Mouse (Mus musculus) left cerebral cortex, adult 2 months (tissue): ENCODE measurements around the gene Pilrb1. TPM values are rescaled to one million over a fixed set of nuclear protein-coding genes. Genes with fewer than 3 reads are reported as not detected.
"Not testable (repeated sequence)": the region's sequence is repeated elsewhere in the genome, so short reads cannot be mapped to it uniquely, and the experiment has no call there.

Source experiments
- DNase-seq, 2 experiments: peaks; one replicate each; pipeline ENCODE4 v3.0.0; 2021 to 2022; ENCODE audit warnings: low spot score in 2 of 2, mixed read lengths in 1 of 2; ENCODE audit errors: extremely low spot score in 1 of 2
- H3K27ac ChIP-seq: fragments of 200-600 bp; 2 replicates; pipeline ENCODE4 v1.8.1; 2022
- H3K4me3 ChIP-seq: fragments of 200-600 bp; 2 replicates; pipeline ENCODE4 v1.8.1; 2022
- CTCF ChIP-seq: fragments of 200-600 bp; IDR thresholded peaks from 2 replicates; pipeline ENCODE4 v1.8.1; 2022; ENCODE audit warnings: antibody characterized with exemption, mild to moderate bottlenecking, moderate library complexity
- intact Hi-C: fragments of 180-260 bp; cut with DNase I; formaldehyde crosslinking; loops from one replicate; pipeline ENCODE4 v1.15.1; 2025
- total RNA-seq, 2 experiments: library from RNA; stranded (reverse); gene quantifications; 2 replicates each; pipeline ENCODE4 v1.2.3; 2021

The Pilrb1 gene
- total RNA-seq, 2 experiments from 2014 or later: not detected

- H3K4me3 ChIP-seq: no peak overlapping the region
- intact Hi-C loops: no loop called here
- no peak for TF ChIP-seq CTCF
- DNase-seq: no peak
- no peak overlapping the region for H3K27ac ChIP-seq
Measured at GRCm38 (mm10) chr5:137836611-137837010, 21.3 kb downstream of the Pilrb1 start.

DNA sequence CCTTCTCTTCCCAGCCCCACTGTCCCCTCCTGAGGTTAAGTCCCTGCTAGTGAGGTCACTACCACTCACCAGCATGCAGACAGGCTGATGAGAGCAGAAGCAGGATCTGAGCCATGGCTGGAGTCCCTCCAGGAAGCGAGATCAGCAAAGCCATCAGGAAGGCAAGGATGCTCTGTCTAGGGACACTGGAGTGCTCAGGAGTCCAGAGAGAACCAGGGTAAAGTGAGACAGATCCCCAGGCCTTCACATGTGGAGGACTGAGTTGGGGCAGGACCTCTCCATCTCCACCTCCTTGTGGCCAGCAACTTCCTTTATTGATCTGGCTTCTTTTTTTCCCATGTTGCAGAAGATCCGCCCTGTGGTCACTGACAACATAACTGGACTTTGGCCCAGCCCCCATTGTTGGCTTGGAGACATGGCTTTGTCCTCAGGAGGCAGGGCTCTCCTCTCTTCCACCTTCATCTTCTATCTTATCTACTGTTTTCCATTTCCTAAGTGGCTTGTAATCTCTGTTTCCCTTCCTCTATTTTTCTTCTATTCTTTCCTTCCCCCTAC, 21.9 kb downstream of the Pilrb1 start, which contains the start of gene Pilra:
Pilra (minus strand) TSS at position 316 of the 555 bp plus-strand sequence.
- intact Hi-C loops, H3K4me3 ChIP-seq, H3K27ac ChIP-seq, DNase-seq: not testable (repeated sequence)

- TF ChIP-seq CTCF: no peak
- DNase-seq: no peak
- no peak overlapping the region for H3K4me3 ChIP-seq
- intact Hi-C loops: no loop called here
- H3K27ac ChIP-seq: no peak overlapping the region
Measured at GRCm38 (mm10) chr5:137833500-137833899, 24.4 kb downstream of the Pilrb1 start.

GRCm38 (mm10) chr5:137831506-137831905, 26.4 kb downstream of the Pilrb1 start:
- no peak overlapping the region for H3K27ac ChIP-seq
- no peak overlapping the region for H3K4me3 ChIP-seq
- no peak for TF ChIP-seq CTCF
- intact Hi-C loops: no loop called here
- no peak for DNase-seq

DNA sequence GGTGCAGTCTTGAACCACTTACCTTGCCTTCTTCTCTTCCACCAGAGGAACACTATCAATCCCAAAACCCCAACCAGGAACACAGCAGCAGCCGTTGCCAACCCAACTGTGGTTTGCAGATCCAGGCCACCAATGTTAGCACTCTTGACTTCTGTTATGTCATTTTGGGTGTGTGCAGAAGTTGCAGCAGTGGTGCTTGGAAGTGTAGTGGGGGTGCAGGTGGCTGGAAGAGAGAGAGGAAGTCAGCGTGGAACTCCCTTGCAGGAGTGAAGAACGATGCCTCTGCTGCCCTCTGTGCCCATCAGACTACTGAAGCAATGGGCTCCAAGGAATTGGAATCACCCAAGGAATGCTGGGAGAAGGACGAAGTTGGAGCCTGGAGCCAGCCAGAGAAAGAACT, 26.8 kb downstream of the Pilrb1 start:
- no peak for DNase-seq
- no peak for TF ChIP-seq CTCF
- intact Hi-C loops: no loop called here
- H3K4me3 ChIP-seq: no peak overlapping the region
- H3K27ac ChIP-seq: no peak overlapping the region

DNA sequence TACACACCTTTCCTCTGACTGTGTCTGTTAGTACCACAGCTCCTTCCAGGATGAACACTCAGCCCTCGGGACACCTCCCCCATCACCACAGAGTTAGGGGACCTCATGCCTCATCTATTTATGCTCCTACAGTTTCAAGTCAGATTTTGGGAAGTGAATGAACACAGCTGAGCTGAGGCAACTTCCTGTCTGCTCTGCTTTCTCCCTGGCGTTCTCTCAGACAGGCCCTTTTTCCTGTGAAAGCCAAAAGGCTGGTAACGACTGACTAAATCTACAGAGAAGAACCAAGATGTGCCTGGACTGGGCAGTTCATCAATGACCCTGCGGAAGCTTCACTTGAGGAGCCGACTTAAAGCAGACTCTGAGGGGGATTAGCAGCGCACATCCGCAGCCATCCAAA, 27.7 kb downstream of the Pilrb1 start:
- DNase-seq: no peak
- intact Hi-C loops: no loop called here
- H3K4me3 ChIP-seq: no peak overlapping the region
- no peak overlapping the region for H3K27ac ChIP-seq
- no peak for TF ChIP-seq CTCF

GRCm38 (mm10) chr5:137828694-137829093, 29.2 kb downstream of the Pilrb1 start:
- DNase-seq: no peak
- H3K4me3 ChIP-seq: no peak overlapping the region
- no peak overlapping the region for H3K27ac ChIP-seq
- TF ChIP-seq CTCF: no peak
- intact Hi-C loops: no loop called here

DNA sequence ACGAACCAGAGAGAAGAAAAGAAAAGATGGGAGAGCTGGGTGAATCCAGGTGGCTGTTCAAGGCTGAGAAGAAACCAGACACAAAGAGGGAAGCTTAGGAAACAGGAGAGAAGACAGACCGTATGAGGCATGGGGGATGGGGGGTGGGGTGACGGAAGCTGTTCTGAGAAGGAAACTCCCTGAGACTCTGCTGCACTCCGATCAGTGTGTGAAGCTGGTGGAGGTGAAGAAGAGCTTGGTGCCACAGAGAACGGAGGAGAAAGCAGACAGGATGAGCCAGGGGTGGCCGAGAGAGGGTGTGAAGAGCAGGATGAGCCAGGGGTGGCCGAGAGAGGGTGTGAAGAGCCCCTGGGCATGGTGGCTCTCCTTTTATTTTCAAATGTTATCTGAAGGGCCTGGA, 31.5 kb downstream of the Pilrb1 start:
- no peak for DNase-seq
- intact Hi-C loops: no loop called here
- Histone ChIP-seq H3K4me3 (no peak overlapping the region), H3K27ac (no peak overlapping the region)
- TF ChIP-seq CTCF: no peak

GRCm38 (mm10) chr5:137825971-137826370, 31.9 kb downstream of the Pilrb1 start:
- intact Hi-C loops: no loop called here

DNA sequence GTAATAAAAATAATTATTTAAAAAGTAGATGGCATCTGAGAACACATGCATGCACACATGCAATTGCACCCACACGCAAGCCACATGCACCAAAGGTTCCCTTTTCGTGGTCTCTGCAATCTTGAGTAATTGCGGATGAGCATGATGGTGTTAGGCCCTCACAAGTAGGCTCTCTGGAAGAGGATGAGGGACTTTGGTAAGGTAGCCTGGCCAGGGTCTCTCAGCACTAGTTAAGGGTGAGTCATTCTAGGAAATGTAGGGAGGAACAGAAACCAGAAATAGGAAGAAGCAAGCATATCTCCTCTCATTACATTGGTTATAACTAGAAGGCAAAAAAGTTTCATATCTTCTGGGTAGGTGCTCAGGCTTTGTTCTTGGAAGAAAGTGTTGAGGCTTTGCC, 32.9 kb downstream of the Pilrb1 start:
- TF ChIP-seq CTCF: no peak
- Histone ChIP-seq H3K4me3 (no peak overlapping the region), H3K27ac (no peak overlapping the region)
- no peak for DNase-seq
- intact Hi-C loops: no loop called here

More at GRCm38 (mm10) chr5:137825971-137826370, 31.9 kb downstream of the Pilrb1 start:
- no peak for DNase-seq
- no peak for TF ChIP-seq CTCF
- no peak overlapping the region for H3K27ac ChIP-seq
- no peak overlapping the region for H3K4me3 ChIP-seq

DNA sequence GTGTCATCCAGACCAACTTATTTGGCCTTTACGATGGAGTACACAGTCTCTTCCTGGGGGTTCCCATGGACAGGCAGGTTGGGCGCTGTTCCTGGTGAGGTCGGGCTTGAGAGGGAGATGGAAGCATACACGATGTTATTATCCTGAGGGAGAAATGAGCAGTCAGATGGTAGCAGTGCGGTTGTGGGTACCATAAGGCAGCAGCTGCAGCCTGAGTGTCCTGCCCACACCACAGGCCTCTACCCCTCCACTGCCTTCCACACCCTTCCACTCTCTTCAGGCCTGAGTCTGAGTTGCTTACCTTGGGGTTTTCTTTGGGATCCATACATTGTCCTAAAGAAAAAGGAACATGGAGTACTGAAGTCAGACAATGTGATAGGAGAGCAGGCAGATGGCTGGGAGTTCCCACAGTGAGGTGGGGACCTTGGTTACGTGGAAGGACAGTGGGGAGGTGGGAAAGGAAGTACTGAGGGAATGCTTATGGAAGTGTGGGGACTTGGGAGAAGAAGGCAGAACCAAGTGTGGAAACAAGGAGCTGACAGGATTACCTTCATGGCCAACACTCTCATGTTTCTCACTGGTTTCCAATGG, 34.4 kb downstream of the Pilrb1 start:
- no peak for DNase-seq
- Histone ChIP-seq H3K4me3 (no peak overlapping the region), H3K27ac (no peak overlapping the region)
- no peak for TF ChIP-seq CTCF
- intact Hi-C loops: no loop called here

- intact Hi-C loops: no loop called here
- TF ChIP-seq CTCF: no peak
- no peak for DNase-seq
- Histone ChIP-seq H3K27ac (no peak overlapping the region), H3K4me3 (no peak overlapping the region)
Measured at GRCm38 (mm10) chr5:137822602-137823001, 35.3 kb downstream of the Pilrb1 start.

GRCm38 (mm10) chr5:137822126-137822525, 35.8 kb downstream of the Pilrb1 start:
- H3K27ac ChIP-seq: no peak overlapping the region
- intact Hi-C loops: no loop called here

More at GRCm38 (mm10) chr5:137822126-137822525, 35.8 kb downstream of the Pilrb1 start:
- no peak for TF ChIP-seq CTCF
- no peak overlapping the region for H3K4me3 ChIP-seq
- no peak for DNase-seq
